Mouse (Mus musculus) cerebral cortex, adult 2 months (tissue): Measurements from ENCODE around the gene Wnt5b.

Experiments
- WGBS: fragments of 180-500 bp; shearing (Covaris S2); methylation state at CpG from one replicate; pipeline ENCODE4 v1.1.7; 2018; 5-methylcytosine and 5-hydroxymethylcytosine counted together

Wnt5b gene

GRCm38 (mm10) chr6:119521482-119521900 is 22.7 kb downstream of the Wnt5b start:
- 47% methylated on average over 3 of the region's 3 CpGs for WGBS

GRCm38 (mm10) chr6:119520731-119521130 is 23.4 kb downstream of the Wnt5b start:
- 46% methylated on average over 9 of the region's 9 CpGs for WGBS

- 56% methylated on average over 7 of the region's 7 CpGs for WGBS
Observed at GRCm38 (mm10) chr6:119514085-119514484, 30.1 kb downstream of the Wnt5b start.

GRCm38 (mm10) chr6:119513452-119513851 is 30.7 kb downstream of the Wnt5b start:
- WGBS, result 79% methylated on average over 5 of the region's 5 CpGs

GRCm38 (mm10) chr6:119512701-119513100 is 31.4 kb downstream of the Wnt5b start:
- WGBS, result 64% methylated on average over 11 of the region's 11 CpGs

GRCm38 (mm10) chr6:119509437-119510037 is 34.6 kb downstream of the Wnt5b start:
- WGBS, result 52% methylated on average over 13 of the region's 13 CpGs

GRCm38 (mm10) chr6:119508634-119509375 is 35.3 kb downstream of the Wnt5b start:
- 65% methylated on average over 10 of the region's 10 CpGs for WGBS

- 96% methylated on average over 6 of the region's 6 CpGs for WGBS
Observed at GRCm38 (mm10) chr6:119508221-119508620, 35.9 kb downstream of the Wnt5b start.

- 86% methylated on average over 9 of the region's 9 CpGs for WGBS
Observed at GRCm38 (mm10) chr6:119505525-119506225, 38.5 kb downstream of the Wnt5b start.

- 93% methylated on average over 8 of the region's 8 CpGs for WGBS
Observed at GRCm38 (mm10) chr6:119504756-119505155, 39.4 kb downstream of the Wnt5b start.

- WGBS, result 66% methylated on average over 9 of the region's 9 CpGs
Observed at GRCm38 (mm10) chr6:119502031-119502430, 42.1 kb downstream of the Wnt5b start.

- WGBS, result 78% methylated on average over 5 of the region's 5 CpGs
Observed at GRCm38 (mm10) chr6:119500086-119500485, 44.1 kb downstream of the Wnt5b start.

- 31% methylated on average over 5 of the region's 5 CpGs for WGBS
Observed at GRCm38 (mm10) chr6:119499271-119499670, 44.9 kb downstream of the Wnt5b start.

- WGBS, result 79% methylated on average over 7 of the region's 7 CpGs
Observed at GRCm38 (mm10) chr6:119492630-119493014, 51.5 kb downstream of the Wnt5b start.

GRCm38 (mm10) chr6:119491997-119492629 is 52.0 kb downstream of the Wnt5b start:
- whole genome bisulfite sequencing, result 83% methylated on average over 9 of the region's 9 CpGs

GRCm38 (mm10) chr6:119491006-119491405 is 53.1 kb downstream of the Wnt5b start:
- 45% methylated on average over 11 of the region's 11 CpGs for WGBS

GRCm38 (mm10) chr6:119490549-119490948 is 53.6 kb downstream of the Wnt5b start:
- 24% methylated on average over 11 of the region's 11 CpGs for WGBS

GRCm38 (mm10) chr6:119489765-119490164 is 54.4 kb downstream of the Wnt5b start:
- 2% methylated on average over 5 of the region's 5 CpGs for WGBS

- 96% methylated on average over 9 of the region's 9 CpGs for WGBS
Observed at GRCm38 (mm10) chr6:119487619-119488018, 56.5 kb downstream of the Wnt5b start.

GRCm38 (mm10) chr6:119487085-119487458 is 57.1 kb downstream of the Wnt5b start:
- 92% methylated on average over 7 of the region's 7 CpGs for WGBS

GRCm38 (mm10) chr6:119486381-119487084 is 57.6 kb downstream of the Wnt5b start:
- 86% methylated on average over 12 of the region's 12 CpGs for WGBS

GRCm38 (mm10) chr6:119485486-119485885 is 58.7 kb downstream of the Wnt5b start:
- WGBS, result 5% methylated on average over 2 of the region's 2 CpGs
